Mouse (Mus musculus) stomach, postnatal 0 days (tissue): ENCODE data around the gene Smap2.

Experiments used
- CTCF ChIP-seq: IDR thresholded peaks from 2 replicates; pipeline ENCODE4 v1.5.1; 2016; ENCODE audit warnings: antibody characterized with exemption, low read depth, mild to moderate bottlenecking, moderate library complexity
- EP300 ChIP-seq: optimal IDR thresholded peaks from 2 replicates; pipeline ENCODE3; 2016; ENCODE audit warnings: antibody characterized with exemption

GRCm38 (mm10) chr4:121052454-121053323 is 35.6 kb upstream of the Smap2 start:
- TF ChIP-seq CTCF = no peak
- no peak for TF ChIP-seq EP300
